Mouse (Mus musculus) forebrain, embryonic 14.5 days (tissue): ENCODE results near the gene Dip2c. TPM values are rescaled to one million over a fixed set of nuclear protein-coding genes. Genes with fewer than 3 reads are reported as not detected.
A peak's percentile ranks its signal among the peaks of the same experiment; 100 is the strongest.

ENCODE experiments used
- ATAC-seq: fragments of 200-750 bp; cut with Nextera tagmentation; 2 replicates; pipeline ENCODE4 v1.8.0; 2017; ENCODE audit warnings: mild to moderate bottlenecking, moderate library complexity
- DNase-seq: peaks from one replicate; pipeline ENCODE4 v3.0.0-alpha.2; 2015; ENCODE audit warnings: low spot score
- H3K27ac ChIP-seq: fragments of 300-500 bp; sonication (generic); 2 replicates; pipeline ENCODE4 v1.5.1; 2014; ENCODE audit warnings: low read depth, mild to moderate bottlenecking, control low read depth, low read length, moderate library complexity
- H3K27me3 ChIP-seq: fragments of 300-500 bp; sonication (generic); replicated peaks from 2 replicates; pipeline ENCODE4 v1.6.1; 2014; ENCODE audit warnings: low read length, control low read depth, mixed read lengths; ENCODE audit not compliant: control insufficient read depth, insufficient read depth
- H3K36me3 ChIP-seq: fragments of 300-500 bp; sonication (generic); 2 replicates; pipeline ENCODE4 v1.6.1; 2014; ENCODE audit warnings: low read length, control low read depth; ENCODE audit not compliant: control insufficient read depth, insufficient read depth
- H3K4me1 ChIP-seq: fragments of 300-500 bp; sonication (generic); 2 replicates; pipeline ENCODE4 v1.6.1; 2014; ENCODE audit warnings: antibody characterized with exemption, low read length, control low read depth; ENCODE audit not compliant: control insufficient read depth, insufficient read depth
- H3K4me2 ChIP-seq: fragments of 300-500 bp; sonication (generic); 2 replicates; pipeline ENCODE4 v1.6.1; 2014; ENCODE audit warnings: mild to moderate bottlenecking, control low read depth, low read length
- H3K4me3 ChIP-seq: fragments of 300-500 bp; sonication (generic); 2 replicates; pipeline ENCODE4 v1.5.1; 2014; ENCODE audit warnings: low read depth, low read length, control low read depth
- H3K9ac ChIP-seq: fragments of 300-500 bp; sonication (generic); 2 replicates; pipeline ENCODE4 v1.6.1; 2014; ENCODE audit warnings: mild to moderate bottlenecking, low read length, control low read depth, moderate library complexity
- H3K9me3 ChIP-seq: fragments of 300-500 bp; sonication (generic); replicated peaks from 2 replicates; pipeline ENCODE4 v1.6.1; 2016; ENCODE audit warnings: low read length, control low read depth, mixed read lengths; ENCODE audit not compliant: control insufficient read depth
- WGBS: fragments of 180-500 bp; shearing (Covaris S2); extraction: QIAGEN DNeasy Blood & Tissue Kit; methylation state at CpG from one replicate; pipeline ENCODE4 v1.1.7; 2014; 5-methylcytosine and 5-hydroxymethylcytosine counted together
- polyA plus RNA-seq: library from polyadenylated mRNA; unstranded; fragments of >200 nt; fragmentation: Nextera tagmentation; extraction: Ambion mirVana; gene quantifications from 2 replicates; pipeline ENCODE4 v1.2.1, GENCODE M21; 2014

Gene Dip2c
- polyA plus RNA-seq, 1 experiment from 2014 or later: 13.2 TPM

DNA sequence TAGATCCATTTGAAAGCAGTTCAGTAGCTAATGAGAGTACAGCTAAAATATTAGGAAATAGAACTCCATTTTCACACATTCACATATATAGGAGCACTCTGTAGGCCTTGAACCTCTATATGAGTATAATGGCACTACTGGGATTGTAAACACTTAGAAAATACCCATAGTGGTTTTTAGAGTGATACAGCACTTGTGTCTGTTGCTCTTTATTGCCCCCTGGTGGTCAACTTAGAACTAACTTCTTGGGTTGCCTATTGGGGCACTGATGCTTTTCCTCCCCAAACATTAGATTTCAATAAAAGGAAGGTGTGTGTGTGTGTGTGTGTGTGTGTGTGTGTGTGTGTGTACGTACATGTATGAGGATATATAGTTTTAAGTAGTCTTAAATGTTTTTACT is 190.9 kb downstream of the Dip2c start:
- peak; percentile 77 for DNase-seq
- Histone ChIP-seq H3K4me3 (no peak overlapping the region), H3K36me3 (no peaks in the 10 kb centered on the region), H3K9ac (no peak overlapping the region), H3K9me3 (no peaks in the 10 kb centered on the region), H3K27me3 (no peaks in the 10 kb centered on the region), H3K27ac (no peak overlapping the region), H3K4me1 (no peaks in the 10 kb centered on the region), H3K4me2 (no peak overlapping the region)
- WGBS: 23% methylated on average over 1 of the region's 1 CpGs
- ATAC-seq: peak; percentile 68

DNA sequence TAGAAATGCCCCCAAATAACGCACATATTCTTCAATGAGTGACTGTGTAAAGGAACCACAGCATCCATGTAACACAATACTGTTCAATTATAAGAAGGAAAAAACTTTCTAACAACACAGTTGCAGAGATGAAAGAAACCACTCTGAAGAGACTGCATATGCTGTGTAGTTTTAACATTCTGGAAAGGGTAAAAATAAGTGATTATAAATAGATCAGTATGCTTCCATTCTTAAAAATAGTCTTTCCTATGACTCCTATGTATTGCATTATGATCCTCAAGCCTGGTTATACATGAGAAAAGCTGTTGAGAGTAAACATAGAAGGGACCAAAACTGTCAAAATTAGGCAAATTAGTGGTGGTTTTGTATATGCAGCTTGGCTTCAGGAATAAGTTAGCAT is 197.1 kb downstream of the Dip2c start:
- ATAC-seq: no peak
- Histone ChIP-seq H3K4me3 (no peak overlapping the region), H3K9me3 (no peaks in the 10 kb centered on the region; the same call in 1 of the 2 replicates), H3K36me3 (no peaks in the 10 kb centered on the region), H3K27ac (no peak overlapping the region), H3K27me3 (no peaks in the 10 kb centered on the region), H3K4me2 (no peak overlapping the region), H3K9ac (no peak overlapping the region), H3K4me1 (no peaks in the 10 kb centered on the region)
- WGBS: 88% methylated on average over 1 of the region's 1 CpGs
- no peak for DNase-seq

DNA sequence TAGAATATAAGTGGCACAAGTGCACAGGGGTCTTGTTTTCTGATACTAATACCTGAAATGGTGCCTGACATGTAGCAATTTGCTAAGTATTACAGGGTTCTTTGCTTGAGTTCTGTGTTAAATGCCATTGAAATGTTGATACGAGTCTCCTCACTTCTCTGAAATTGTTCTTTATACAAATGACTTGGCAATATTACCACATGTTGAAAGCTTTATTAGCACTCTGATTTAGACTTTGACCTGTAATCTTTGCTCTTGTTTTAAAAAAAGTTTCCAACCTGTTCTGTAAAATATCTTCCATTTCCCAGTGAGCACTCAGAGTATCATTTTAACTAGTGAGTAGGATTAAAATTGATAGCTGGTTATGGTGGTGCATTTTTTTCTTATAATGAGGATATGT is 205.4 kb downstream of the Dip2c start:
- H3K27me3 ChIP-seq: no peaks in the 10 kb centered on the region
- H3K4me1 ChIP-seq: no peaks in the 10 kb centered on the region
- H3K27ac ChIP-seq: no peak overlapping the region
- DNase-seq (no peak), ATAC-seq (no peak)
- H3K9me3 ChIP-seq: no peaks in the 10 kb centered on the region
- H3K9ac ChIP-seq: no peak overlapping the region
- H3K4me2 ChIP-seq: no peak overlapping the region
- 81% methylated on average over 1 of the region's 1 CpGs for WGBS
- H3K4me3 ChIP-seq: no peak overlapping the region
- H3K36me3 ChIP-seq: no peaks in the 10 kb centered on the region

DNA sequence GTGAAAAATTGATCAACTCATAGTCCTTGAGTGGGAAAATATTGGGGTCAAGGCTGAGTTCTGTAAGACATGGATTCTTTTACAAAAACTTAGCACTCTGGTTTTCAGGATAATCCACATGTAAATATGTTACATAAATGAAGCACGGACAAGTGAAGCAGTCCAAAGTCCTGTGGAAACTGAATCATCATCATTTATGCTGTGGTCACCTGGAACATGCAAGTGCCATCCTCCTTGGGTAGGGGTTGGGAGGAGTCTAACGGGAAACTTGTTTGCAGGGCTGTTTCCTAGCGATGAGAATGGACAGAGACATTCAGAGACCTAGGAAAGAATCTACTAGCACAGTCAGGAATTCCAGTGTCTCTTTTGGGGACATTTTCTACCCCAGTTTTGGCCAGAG is 213.4 kb downstream of the Dip2c start:
- 89% methylated on average over 3 of the region's 3 CpGs for WGBS
- H3K36me3 ChIP-seq: no peaks in the 10 kb centered on the region
- no peaks in the 10 kb centered on the region for H3K4me1 ChIP-seq
- no peak overlapping the region for H3K27ac ChIP-seq
- H3K27me3 ChIP-seq: no peaks in the 10 kb centered on the region
- no peak overlapping the region for H3K4me2 ChIP-seq
- no peaks in the 10 kb centered on the region for H3K9me3 ChIP-seq
- H3K9ac ChIP-seq: no peak overlapping the region
- H3K4me3 ChIP-seq: no peak overlapping the region
- ATAC-seq (no peak), DNase-seq (no peak)

DNA sequence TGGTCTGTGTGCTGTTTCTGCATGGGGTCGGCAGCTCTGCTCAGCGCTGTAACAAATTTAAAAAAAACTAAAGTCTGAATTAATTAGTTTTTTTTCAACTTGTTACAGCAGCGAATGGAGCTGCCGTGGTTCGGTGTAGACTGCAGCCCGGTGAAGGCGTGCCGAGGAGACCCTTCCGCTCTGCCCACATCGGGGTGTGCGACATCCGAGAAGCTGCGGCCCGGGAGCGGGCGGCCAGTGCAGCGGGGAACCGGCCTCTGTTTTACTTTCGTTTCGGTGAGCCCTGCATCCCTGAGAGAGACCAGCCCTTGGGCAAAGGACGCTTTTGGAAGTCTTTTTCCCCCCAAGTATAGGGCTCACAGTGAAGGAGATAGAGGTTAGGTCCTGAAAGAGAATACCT is 218.4 kb downstream of the Dip2c start:
- Histone ChIP-seq H3K4me1 (no peaks in the 10 kb centered on the region), H3K36me3 (no peaks in the 10 kb centered on the region), H3K4me3 (no peak overlapping the region), H3K9ac (no peak overlapping the region), H3K27ac (no peak overlapping the region), H3K27me3 (no peaks in the 10 kb centered on the region), H3K4me2 (peak overlapping the region; percentile 28), H3K9me3 (no peaks in the 10 kb centered on the region)
- DNase-seq (no peak), ATAC-seq (no peak)
- WGBS: 68% methylated on average over 21 of the region's 21 CpGs

DNA sequence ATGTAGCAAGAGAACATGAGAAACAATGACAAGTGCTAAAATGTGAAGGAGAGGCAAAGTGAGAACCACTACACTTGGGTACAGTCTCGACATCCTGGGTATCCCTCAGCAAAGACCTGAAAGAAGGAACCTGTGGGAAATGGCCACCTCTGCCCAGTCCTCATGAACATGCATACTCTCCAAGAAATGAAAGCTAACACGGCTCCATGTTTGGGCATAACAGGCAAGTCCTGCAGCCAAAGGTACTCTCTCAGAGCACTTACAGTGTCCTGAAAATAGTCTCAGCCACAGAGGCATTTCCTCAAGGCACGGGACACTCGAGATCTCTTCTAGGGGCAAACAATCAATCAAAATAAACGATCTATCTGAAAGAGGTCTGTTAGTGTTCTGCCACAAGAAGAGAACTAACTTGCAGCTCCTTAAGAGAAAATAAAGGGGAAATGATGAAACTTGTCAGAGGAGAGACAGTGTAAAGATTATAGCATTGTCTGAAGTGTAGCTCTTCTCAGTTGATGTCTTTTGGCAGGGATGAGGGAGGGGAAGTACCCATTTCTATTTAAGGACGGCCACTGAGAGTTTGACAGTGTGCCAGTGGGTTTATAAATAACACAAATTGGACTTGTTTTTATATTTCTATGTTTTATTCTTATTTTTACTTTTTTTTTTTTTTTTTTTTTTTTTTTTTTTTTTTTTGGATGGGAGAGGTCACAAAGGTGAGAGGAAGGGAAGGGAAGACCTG is 228.0 kb downstream of the Dip2c start:
- H3K4me1 ChIP-seq: no peaks in the 10 kb centered on the region
- no peak overlapping the region for H3K4me3 ChIP-seq
- no peak overlapping the region for H3K27ac ChIP-seq
- H3K36me3 ChIP-seq: no peaks in the 10 kb centered on the region
- no peaks in the 10 kb centered on the region for H3K9me3 ChIP-seq
- ATAC-seq (no peak), DNase-seq (no peak)
- H3K27me3 ChIP-seq: no peaks in the 10 kb centered on the region
- no peak overlapping the region for H3K9ac ChIP-seq
- WGBS: 74% methylated on average over 6 of the region's 6 CpGs
- no peak overlapping the region for H3K4me2 ChIP-seq

DNA sequence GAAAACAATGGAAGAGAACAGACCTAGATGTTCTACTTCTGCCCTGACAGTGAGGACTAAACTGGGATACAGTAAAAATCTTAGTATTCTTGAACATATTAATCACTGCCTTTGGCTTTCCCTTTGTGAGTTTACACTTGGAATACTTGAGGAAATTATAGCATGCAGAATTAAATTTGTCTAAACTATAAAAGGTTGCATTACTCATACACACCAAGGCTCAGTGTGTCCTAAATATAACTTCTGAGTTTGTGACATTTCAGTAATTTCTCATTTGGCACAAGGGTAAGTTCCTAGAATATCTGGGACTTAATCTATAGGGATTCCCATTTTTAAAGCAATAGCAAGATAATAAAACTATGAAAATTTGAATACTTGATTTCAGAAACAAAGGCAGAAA is 262.2 kb downstream of the Dip2c start:
- H3K4me1 ChIP-seq: no peaks in the 10 kb centered on the region
- H3K36me3 ChIP-seq: no peaks in the 10 kb centered on the region
- no peak for ATAC-seq
- H3K9me3 ChIP-seq: no peaks in the 10 kb centered on the region
- no peak for DNase-seq
- no peak overlapping the region for H3K9ac ChIP-seq
- no peak overlapping the region for H3K27ac ChIP-seq
- H3K4me2 ChIP-seq: no peak overlapping the region
- H3K27me3 ChIP-seq: no peaks in the 10 kb centered on the region
- no peak overlapping the region for H3K4me3 ChIP-seq

DNA sequence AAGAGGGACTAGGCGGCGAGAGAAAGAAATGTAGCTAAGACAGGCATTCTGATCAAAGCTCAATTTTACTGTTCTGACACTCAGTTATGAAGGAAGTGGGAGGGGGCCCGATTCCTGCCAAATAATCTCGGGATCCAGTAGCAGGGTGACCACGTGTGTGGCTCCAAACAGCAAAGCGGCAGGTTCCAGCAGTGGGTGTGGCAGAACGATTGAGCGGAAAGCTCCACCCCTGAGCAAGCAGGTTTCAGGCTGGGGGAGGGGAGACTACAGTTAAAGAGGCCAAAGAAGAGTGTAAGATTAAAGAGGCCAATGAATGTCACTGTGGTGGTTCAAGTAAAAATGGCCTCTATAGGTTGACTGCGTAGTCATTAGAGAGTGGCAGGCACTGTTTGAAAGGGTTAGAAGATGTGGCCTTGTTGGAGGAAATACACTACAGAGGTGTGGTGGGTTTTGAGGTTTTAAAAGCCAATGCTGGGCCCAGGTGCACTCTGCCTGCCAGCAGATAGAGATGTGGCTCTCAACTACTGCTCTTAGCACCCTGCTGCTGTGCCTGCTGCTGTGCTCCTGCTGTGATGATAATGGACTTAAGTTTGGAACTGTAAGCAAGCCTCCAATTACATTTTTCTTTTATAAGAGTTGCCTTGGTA is 271.5 kb downstream of the Dip2c start:
- H3K9me3 ChIP-seq: no peaks in the 10 kb centered on the region
- 0 out of 2 replicates have a peak, but pooled peaks cover 2% of the 10 kb centered on the region for H3K4me1 ChIP-seq
- no peak overlapping the region for H3K4me2 ChIP-seq
- H3K36me3 ChIP-seq: no peaks in the 10 kb centered on the region
- ATAC-seq (no peak), DNase-seq (no peak)
- no peak overlapping the region for H3K4me3 ChIP-seq
- no peak overlapping the region for H3K27ac ChIP-seq
- 15% methylated on average over 9 of the region's 9 CpGs for WGBS
- no peaks in the 10 kb centered on the region for H3K27me3 ChIP-seq
- no peak overlapping the region for H3K9ac ChIP-seq

DNA sequence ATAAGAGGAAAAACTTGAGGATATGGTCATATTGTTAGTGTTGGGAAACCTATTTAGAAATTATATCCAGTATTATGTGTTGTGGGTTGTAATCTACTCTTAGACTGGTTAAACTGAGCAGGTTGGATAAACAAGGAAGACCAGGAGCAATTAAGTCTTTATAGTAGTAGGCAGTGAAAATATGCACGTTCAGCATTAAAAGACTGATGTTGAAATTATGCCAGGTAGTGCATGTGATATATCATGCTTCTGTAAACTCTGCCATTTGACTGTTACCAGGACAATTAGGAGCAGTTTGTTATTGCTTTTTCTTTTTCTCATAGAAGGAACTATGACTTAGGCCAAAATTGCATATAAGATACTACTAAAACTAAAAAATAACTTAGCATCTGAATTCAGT is 285.8 kb downstream of the Dip2c start:
- Histone ChIP-seq H3K9me3 (no peaks in the 10 kb centered on the region), H3K36me3 (no peaks in the 10 kb centered on the region), H3K4me1 (no peaks in the 10 kb centered on the region), H3K9ac (no peak overlapping the region), H3K4me3 (no peak overlapping the region), H3K27me3 (no peaks in the 10 kb centered on the region), H3K27ac (no peak overlapping the region), H3K4me2 (no peak overlapping the region)
- ATAC-seq (no peak), DNase-seq (no peak)
- 81% methylated on average over 1 of the region's 1 CpGs for WGBS
